Mouse (Mus musculus) neural tube, embryonic 13.5 days (tissue): ENCODE results near the gene Cfap57. TPM values are rescaled to one million over a fixed set of nuclear protein-coding genes. Genes with fewer than 3 reads are reported as not detected.
"Not testable (repeated sequence)": the region's sequence is repeated elsewhere in the genome, so short reads cannot be mapped to it uniquely, and the experiment has no call there.

Source experiments
- ATAC-seq: fragments of 200-750 bp; cut with Nextera tagmentation; 2 replicates; pipeline ENCODE4 v1.8.0; 2017; ENCODE audit warnings: low read depth, mild to moderate bottlenecking, moderate TSS enrichment, moderate library complexity
- H3K27ac ChIP-seq: fragments of 300-500 bp; sonication (generic); replicated peaks from 2 replicates; pipeline ENCODE4 v1.5.1; 2015; ENCODE audit warnings: moderate library complexity, mild to moderate bottlenecking, inconsistent platforms
- H3K27me3 ChIP-seq: fragments of 300-500 bp; sonication (generic); 2 replicates; pipeline ENCODE4 v1.6.1; 2015; ENCODE audit warnings: mild to moderate bottlenecking, inconsistent platforms
- H3K36me3 ChIP-seq: fragments of 300-500 bp; sonication (generic); 2 replicates; pipeline ENCODE4 v1.6.1; 2015; ENCODE audit warnings: mild to moderate bottlenecking, inconsistent platforms
- H3K4me1 ChIP-seq: fragments of 300-500 bp; sonication (generic); replicated peaks from 2 replicates; pipeline ENCODE4 v1.6.1; 2015; ENCODE audit warnings: inconsistent platforms
- H3K4me2 ChIP-seq: fragments of 300-500 bp; sonication (generic); 2 replicates; pipeline ENCODE4 v1.6.1; 2015; ENCODE audit warnings: inconsistent platforms, mild to moderate bottlenecking, moderate library complexity
- H3K4me3 ChIP-seq: fragments of 300-500 bp; sonication (generic); 2 replicates; pipeline ENCODE4 v1.5.1; 2015; ENCODE audit warnings: mild to moderate bottlenecking, inconsistent platforms
- H3K9ac ChIP-seq: fragments of 300-500 bp; sonication (generic); 2 replicates; pipeline ENCODE4 v1.6.1; 2015; ENCODE audit warnings: moderate library complexity, mild to moderate bottlenecking, inconsistent platforms
- H3K9me3 ChIP-seq: fragments of 300-500 bp; sonication (generic); 2 replicates; pipeline ENCODE4 v1.6.1; 2016; ENCODE audit warnings: inconsistent platforms
- WGBS: fragments of 180-500 bp; shearing (Covaris S2); methylation state at CpG from one replicate; pipeline ENCODE4 v1.1.7; 2015; 5-methylcytosine and 5-hydroxymethylcytosine counted together
- polyA plus RNA-seq: library from polyadenylated mRNA; unstranded; fragments of >200 nt; fragmentation: Nextera tagmentation; extraction: Ambion mirVana; gene quantifications from 2 replicates; pipeline ENCODE4 v1.2.1, GENCODE M21; 2015

Cfap57 gene
- polyA plus RNA-seq, 1 experiment from 2014 or later, result 0.96 TPM

DNA sequence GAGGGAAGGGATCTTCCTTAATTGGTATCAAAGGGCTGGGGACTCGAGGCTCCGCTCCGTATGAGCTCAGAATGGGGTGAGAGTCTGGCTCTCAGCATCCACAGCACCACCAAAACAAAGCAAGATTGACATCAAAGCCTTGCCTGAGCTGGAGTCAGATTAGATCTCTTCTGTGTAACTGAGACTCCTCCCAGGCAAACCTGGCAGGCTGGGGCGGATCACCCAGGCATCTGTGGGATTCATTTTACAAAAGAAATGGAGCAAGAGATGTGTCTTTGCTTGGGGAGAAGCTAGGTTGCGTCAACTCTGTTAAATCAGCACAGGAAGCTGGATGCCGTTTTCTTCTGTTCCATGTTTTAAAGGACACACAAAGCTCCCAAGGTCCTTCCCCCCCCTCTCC, 111.5 kb downstream of the Cfap57 start:
- Histone ChIP-seq H3K9ac (no peak overlapping the region), H3K27me3 (no peaks in the 10 kb centered on the region), H3K9me3 (no peaks in the 10 kb centered on the region), H3K27ac (no peak overlapping the region), H3K4me3 (no peak overlapping the region), H3K4me2 (no peak overlapping the region), H3K4me1 (peaks cover 4% of the 10 kb centered on the region; the same call in 1 of the 2 replicates), H3K36me3 (no peaks in the 10 kb centered on the region)
- WGBS, result 33% methylated on average over 6 of the region's 6 CpGs
- no peak for ATAC-seq

- H3K27me3 ChIP-seq, H3K9me3 ChIP-seq, H3K4me2 ChIP-seq, ATAC-seq, H3K4me1 ChIP-seq, H3K36me3 ChIP-seq, H3K9ac ChIP-seq, H3K27ac ChIP-seq, H3K4me3 ChIP-seq: not testable (repeated sequence)
- 82% methylated on average over 1 of the region's 1 CpGs for WGBS
Measured at GRCm38 (mm10) chr4:118507171-118507570, 113.4 kb downstream of the Cfap57 start.

DNA sequence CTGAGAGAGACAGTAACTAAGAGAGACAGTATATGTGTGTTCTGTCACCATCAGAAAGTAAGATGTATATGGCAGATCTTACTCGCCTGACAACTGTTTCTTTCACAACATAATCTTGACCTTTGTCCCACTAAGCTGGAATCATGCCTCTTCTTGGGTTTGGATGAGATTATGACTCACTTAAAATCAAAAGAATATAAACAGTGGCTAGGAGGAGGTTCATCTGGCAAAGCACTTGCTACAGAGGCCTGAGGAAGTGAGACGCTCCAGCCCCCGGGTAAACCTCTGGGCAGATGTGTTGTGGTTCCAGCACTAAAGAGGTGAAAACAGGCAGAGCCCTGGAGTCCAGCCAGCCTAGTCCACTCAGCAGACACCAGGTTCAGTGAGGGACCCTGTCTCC, 115.0 kb downstream of the Cfap57 start:
- no peak overlapping the region for H3K4me2 ChIP-seq
- 78% methylated on average over 3 of the region's 3 CpGs for WGBS
- H3K4me1 ChIP-seq, result no peaks in the 10 kb centered on the region
- no peak for ATAC-seq
- H3K9ac ChIP-seq, result no peak overlapping the region
- H3K36me3 ChIP-seq, result no peaks in the 10 kb centered on the region
- H3K4me3 ChIP-seq, result no peak overlapping the region
- H3K27ac ChIP-seq, result no peak overlapping the region
- H3K9me3 ChIP-seq, result no peaks in the 10 kb centered on the region
- H3K27me3 ChIP-seq, result no peaks in the 10 kb centered on the region

Other genes with a start within 250 kb of the Cfap57 start
- gene Szt2, start 211.5 kb downstream of the Cfap57 start, polyA plus RNA-seq, result 7.8 and 9.1 TPM in 2 replicates
- gene Med8, start 211.4 kb downstream of the Cfap57 start, polyA plus RNA-seq, result 107 and 119 TPM in 2 replicates
- 38.0 and 38.2 TPM in 2 replicates for gene Elovl1, start 192.7 kb downstream of the Cfap57 start, polyA plus RNA-seq
- 47.2 and 54.7 TPM in 2 replicates for gene Cdc20, start 183.4 kb downstream of the Cfap57 start, polyA plus RNA-seq
- 0.42 and 0.50 TPM in 2 replicates for gene Mpl, start 163.3 kb downstream of the Cfap57 start, polyA plus RNA-seq
- 19.3 and 21.0 TPM in 2 replicates for gene Tie1, start 130.7 kb downstream of the Cfap57 start, polyA plus RNA-seq
- not detected in 2 replicates for gene 2610528J11Rik, start 93.8 kb downstream of the Cfap57 start, polyA plus RNA-seq
- gene Tmem125, start 76.7 kb downstream of the Cfap57 start, polyA plus RNA-seq, result not detected in 2 replicates
- gene Ebna1bp2, start within 50 bp of the Cfap57 start, polyA plus RNA-seq, result 108 and 129 TPM in 2 replicates
- gene Olfr62, start 38.2 kb upstream of the Cfap57 start, polyA plus RNA-seq, result not detected in 2 replicates
- gene Olfr1342, start 72.0 kb upstream of the Cfap57 start, polyA plus RNA-seq, result not detected in 2 replicates
- gene Olfr1341, start 82.7 kb upstream of the Cfap57 start, polyA plus RNA-seq, result not detected in 2 replicates
- not detected in 2 replicates for gene Olfr1340, start 99.4 kb upstream of the Cfap57 start, polyA plus RNA-seq
- not detected in 2 replicates for gene Olfr1339, start 111.4 kb upstream of the Cfap57 start, polyA plus RNA-seq
- not detected in 2 replicates for gene Olfr1338, start 138.0 kb upstream of the Cfap57 start, polyA plus RNA-seq
- gene Olfr1337, start 161.8 kb upstream of the Cfap57 start, polyA plus RNA-seq, result not detected in 2 replicates
- gene Olfr1335, start 189.2 kb upstream of the Cfap57 start, polyA plus RNA-seq, result not detected in 2 replicates
- not detected in 2 replicates for gene Olfr1333, start 215.5 kb upstream of the Cfap57 start, polyA plus RNA-seq
- gene Olfr1331, start 243.9 kb upstream of the Cfap57 start, polyA plus RNA-seq, result not detected in 2 replicates